Comparison of ENCODE assay signal across 9 mouse cellular contexts in the genomic region with DNA sequence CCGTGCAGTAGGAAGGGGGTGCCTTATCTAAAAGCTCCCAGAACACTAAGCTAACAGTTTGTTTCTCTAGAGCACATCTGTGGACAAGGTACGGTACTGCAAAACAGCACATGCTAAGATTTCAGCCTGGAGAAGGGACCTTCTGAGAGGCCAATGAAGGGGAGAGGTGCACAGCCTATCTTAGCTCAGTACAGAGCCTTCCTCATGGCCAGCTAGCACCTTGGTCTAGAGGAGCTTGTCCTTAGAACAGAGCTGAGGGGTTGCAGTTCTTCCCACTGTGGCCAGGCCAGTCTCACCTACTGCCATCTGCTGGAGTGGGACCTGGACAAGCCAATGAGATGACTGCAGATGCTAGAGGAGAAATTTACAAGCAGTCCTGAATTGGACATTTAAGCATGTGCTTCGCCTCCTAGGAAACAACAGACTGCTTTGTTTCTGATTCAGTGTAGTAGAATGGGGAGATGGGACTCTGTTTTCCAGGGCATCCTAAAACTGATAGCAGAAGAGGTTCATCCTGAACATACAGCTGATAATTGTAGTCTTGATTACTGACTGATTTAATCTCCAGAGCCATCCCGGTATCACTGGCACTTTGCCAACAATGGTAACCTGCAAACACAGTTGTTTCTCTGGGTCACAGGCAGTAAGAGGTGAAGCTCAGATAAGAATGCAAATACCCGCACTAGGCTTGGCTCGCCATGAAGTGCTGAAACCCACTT.
DNase-seq lines count a peak whose midpoint lies in the region; ATAC-seq lines count a peak whose summit lies in the region.
"Had no signal": no experiment of that assay in that cellular context is flagged by ENCODE, and none has a peak within 500 bp of the region (broad histone marks: within the 10 kb centered on the region; RNA-seq: fewer than 3 reads in every experiment).

No protein-coding gene starts in this region.

- no peak overlapping the region for H3K4me3 ChIP-seq in heart, embryonic 10.5 days
- no peak overlapping the region for H3K4me3 ChIP-seq in neural tube, embryonic 13.5 days
- no peak overlapping the region for H3K4me3 ChIP-seq in intestine, embryonic 14.5 days (ENCODE audit: low read depth, low read length)
- H3K4me3 ChIP-seq in stomach, embryonic 15.5 days (replicated peaks) = no peak overlapping the region
- H3K4me3 ChIP-seq: liver, embryonic 15.5 days had no signal

- H3K9ac ChIP-seq in neural tube, embryonic 13.5 days = no peak overlapping the region
- H3K9ac ChIP-seq in intestine, embryonic 14.5 days (ENCODE audit: low read length) = no peak overlapping the region
- H3K9ac ChIP-seq in stomach, embryonic 15.5 days = no peak overlapping the region
- H3K9ac ChIP-seq: liver, embryonic 15.5 days had no signal

- no peaks in the 10 kb centered on the region for H3K27me3 ChIP-seq in heart, embryonic 10.5 days (ENCODE audit: insufficient read depth, poor library complexity, severe bottlenecking)
- H3K27me3 ChIP-seq in neural tube, embryonic 13.5 days = no peaks in the 10 kb centered on the region
- H3K27me3 ChIP-seq in intestine, embryonic 14.5 days (replicated peaks; ENCODE audit: control insufficient read depth, insufficient read depth, low read length) = no peaks in the 10 kb centered on the region
- H3K27me3 ChIP-seq in stomach, embryonic 15.5 days (replicated peaks) = no peaks in the 10 kb centered on the region
- H3K27me3 ChIP-seq: liver, embryonic 15.5 days had no signal

- no peak overlapping the region for H3K27ac ChIP-seq in heart, embryonic 10.5 days
- H3K27ac ChIP-seq in neural tube, embryonic 13.5 days (replicated peaks) = no peak overlapping the region
- H3K27ac ChIP-seq in intestine, embryonic 14.5 days (ENCODE audit: low read depth) = no peak overlapping the region
- no peak overlapping the region for H3K27ac ChIP-seq in stomach, embryonic 15.5 days
- H3K27ac ChIP-seq: liver, embryonic 15.5 days had no signal

- H3K4me2 ChIP-seq in neural tube, embryonic 13.5 days = no peak overlapping the region
- no peak overlapping the region for H3K4me2 ChIP-seq in intestine, embryonic 14.5 days (ENCODE audit: low read length)
- H3K4me2 ChIP-seq in stomach, embryonic 15.5 days = no peak overlapping the region
- H3K4me2 ChIP-seq: liver, embryonic 15.5 days had no signal

- peak; percentile 75 for DNase-seq in heart, embryonic 10.5 days (ENCODE audit: low spot score)
- DNase-seq in heart, adult 8-10 months (ENCODE audit: low spot score) = no peak
- DNase-seq in neural tube, embryonic 10.5 days (ENCODE audit: extremely low spot score, low spot score) = no peak
- DNase-seq in intestine, embryonic 14.5 days (ENCODE audit: low spot score) = peak; percentile 57
- no peak for DNase-seq in adrenal gland, postnatal 4 days (ENCODE audit: low spot score in 2 of 2)

- H3K4me1 ChIP-seq in heart, embryonic 10.5 days = peaks cover 21% of the 10 kb centered on the region
- peaks cover 16% of the 10 kb centered on the region for H3K4me1 ChIP-seq in neural tube, embryonic 13.5 days (replicated peaks)
- H3K4me1 ChIP-seq in intestine, embryonic 14.5 days (replicated peaks; ENCODE audit: control insufficient read depth, insufficient read depth, low read length) = peaks cover 24% of the 10 kb centered on the region; the same call in 1 of the 2 replicates
- H3K4me1 ChIP-seq in stomach, embryonic 15.5 days = no peaks in the 10 kb centered on the region
- H3K4me1 ChIP-seq: liver, embryonic 15.5 days had no signal

- H3K36me3 ChIP-seq in heart, embryonic 10.5 days = no peaks in the 10 kb centered on the region
- H3K36me3 ChIP-seq in neural tube, embryonic 13.5 days = no peaks in the 10 kb centered on the region
- no peaks in the 10 kb centered on the region for H3K36me3 ChIP-seq in intestine, embryonic 14.5 days (ENCODE audit: control insufficient read depth, insufficient read depth, low read length)
- no peaks in the 10 kb centered on the region for H3K36me3 ChIP-seq in stomach, embryonic 15.5 days
- H3K36me3 ChIP-seq: liver, embryonic 15.5 days had no signal

- ATAC-seq in neural tube, embryonic 13.5 days (ENCODE audit: low read depth) = peak; percentile 43; the same call in 1 of the 2 replicates
- peak; percentile 47; the same call in 1 of the 2 replicates for ATAC-seq in intestine, embryonic 14.5 days (replicated peaks; ENCODE audit: low FRiP score, low TSS enrichment, low read depth)
- ATAC-seq in stomach, embryonic 15.5 days (ENCODE audit: insufficient read depth, low FRiP score, low read depth) = peak; percentile 47; the same call in 1 of the 2 replicates
- ATAC-seq in CD4-positive, CD25-positive, alpha-beta regulatory T cell, adult 4 months = no peak

- H3K9me3 ChIP-seq in heart, embryonic 10.5 days = no peaks in the 10 kb centered on the region
- no peaks in the 10 kb centered on the region for H3K9me3 ChIP-seq in neural tube, embryonic 13.5 days
- H3K9me3 ChIP-seq in intestine, embryonic 14.5 days (ENCODE audit: control insufficient read depth, low read length) = no peaks in the 10 kb centered on the region
- no peaks in the 10 kb centered on the region for H3K9me3 ChIP-seq in stomach, embryonic 15.5 days
- H3K9me3 ChIP-seq: liver, embryonic 15.5 days had no signal

- WGBS in heart, embryonic 10.5 days = 41% methylated on average over 6 of the region's 6 CpGs
- WGBS in neural tube, embryonic 13.5 days = 61% methylated on average over 6 of the region's 6 CpGs
- 44% methylated on average over 6 of the region's 6 CpGs for WGBS in intestine, embryonic 14.5 days
- 50% methylated on average over 6 of the region's 6 CpGs for WGBS in stomach, embryonic 15.5 days

Comparison
In these comparisons a context has a peak if more than half of its experiments do, and no peak if none do; other contexts are left out.
1. DNase-seq: peak in heart, embryonic 10.5 days (single experiment) and intestine, embryonic 14.5 days (single experiment); none in heart, adult 8-10 months (single experiment), neural tube, embryonic 10.5 days (single experiment) and adrenal gland, postnatal 4 days (0 of 2).